Mouse (Mus musculus) layer of hippocampus, postnatal 25 days (tissue): ENCODE data around the gene Pgs1. TPM values are rescaled to one million over a fixed set of nuclear protein-coding genes. Genes with fewer than 3 reads are reported as not detected.
A peak's percentile ranks its signal among the peaks of the same experiment; 100 is the strongest.

Source experiments
- DNase-seq, 2 experiments: peaks; one replicate each; pipeline ENCODE4 v3.0.0; 2022; ENCODE audit warnings: mixed read lengths in 2 of 2, low spot score in 1 of 2; ENCODE audit errors: extremely low spot score in 1 of 2
- total RNA-seq, 2 experiments: library from RNA; stranded (reverse); gene quantifications; 2 replicates each; pipeline ENCODE4 v1.2.3; 2021

Pgs1 gene
- total RNA-seq, 2 experiments from 2014 or later = 74.2 to 75.9 TPM

GRCm38 (mm10) chr11:117962228-117963067 lies 23.6 kb upstream of the Pgs1 start:
- no peak for DNase-seq

- DNase-seq = peak; percentile 91 to 94
Measured at GRCm38 (mm10) chr11:117963091-117963793, 22.9 kb upstream of the Pgs1 start.

GRCm38 (mm10) chr11:117963872-117964271 lies 22.2 kb upstream of the Pgs1 start:
- no peak for DNase-seq

- no peak for DNase-seq
Measured at GRCm38 (mm10) chr11:117964294-117964693, 21.8 kb upstream of the Pgs1 start.

- DNase-seq = no peak
Measured at GRCm38 (mm10) chr11:117965052-117965451, 21.0 kb upstream of the Pgs1 start.

- no peak for DNase-seq
Measured at GRCm38 (mm10) chr11:117965561-117965981, 20.5 kb upstream of the Pgs1 start.

GRCm38 (mm10) chr11:117966506-117967100 lies 19.5 kb upstream of the Pgs1 start:
- no peak for DNase-seq

GRCm38 (mm10) chr11:117967249-117968015 lies 18.7 kb upstream of the Pgs1 start:
- DNase-seq = no peak

GRCm38 (mm10) chr11:117968016-117968671 lies 17.9 kb upstream of the Pgs1 start:
- DNase-seq = no peak

- DNase-seq = no peak
Measured at GRCm38 (mm10) chr11:117968716-117969099, 17.4 kb upstream of the Pgs1 start.

- peak; percentile 70 to 71 for DNase-seq
Measured at GRCm38 (mm10) chr11:117969100-117969944, 16.8 kb upstream of the Pgs1 start.

- DNase-seq = peak; percentile 91 to 100
Measured at GRCm38 (mm10) chr11:117969945-117970872, 15.9 kb upstream of the Pgs1 start, which contains the start of gene Socs3. Gene Socs3 (minus strand): TSS chr11:117970047.

GRCm38 (mm10) chr11:117971100-117971499 lies 15.0 kb upstream of the Pgs1 start:
- no peak for DNase-seq

- no peak for DNase-seq
Measured at GRCm38 (mm10) chr11:117971646-117972242, 14.3 kb upstream of the Pgs1 start.

- DNase-seq = no peak
Measured at GRCm38 (mm10) chr11:117972656-117973558, 13.2 kb upstream of the Pgs1 start.

GRCm38 (mm10) chr11:117973569-117973968 lies 12.5 kb upstream of the Pgs1 start:
- DNase-seq = no peak
